Mouse (Mus musculus) thymus, postnatal 0 days (tissue): ENCODE measurements around the gene Acoxl. TPM values are rescaled to one million over a fixed set of nuclear protein-coding genes. Genes with fewer than 3 reads are reported as not detected.

Source experiments
- microRNA-seq: library from miRNA; unstranded; fragments of <30 nt; microRNA quantifications from one replicate; pipeline ENCODE4, GENCODE M21; 2016; ENCODE audit warnings: borderline number of aligned reads
- polyA plus RNA-seq: library from polyadenylated mRNA; unstranded; fragments of >200 nt; fragmentation: Nextera tagmentation; extraction: Ambion mirVana; gene quantifications from 2 replicates; pipeline ENCODE4 v1.2.1, GENCODE M21; 2015

Acoxl gene
- polyA plus RNA-seq, 1 experiment from 2014 or later = 3.6 TPM

Small RNA genes within 50 kb of the gene (microRNA-seq; reads per million reads assigned to microRNA genes)
- gene Gm22411 = not detected

Other genes starting within 250 kb of the Acoxl start
- gene Mal, start 182.2 kb upstream of the Acoxl start, polyA plus RNA-seq = 1.1 and 4.6 TPM in 2 replicates
- gene Mall, start 108.9 kb upstream of the Acoxl start, polyA plus RNA-seq = 1.7 and 2.5 TPM in 2 replicates
- 17.3 and 17.4 TPM in 2 replicates for gene Nphp1, start 50.0 kb upstream of the Acoxl start, polyA plus RNA-seq
- gene Mtln, start 46.4 kb upstream of the Acoxl start, polyA plus RNA-seq = 54.4 and 57.5 TPM in 2 replicates
- 33.4 and 34.1 TPM in 2 replicates for gene Bub1, start 7.0 kb upstream of the Acoxl start, polyA plus RNA-seq